Mouse (Mus musculus): ENCODE data around the gene Gm28051. TPM values are rescaled to one million over a fixed set of nuclear protein-coding genes. Genes with fewer than 3 reads are reported as not detected.

The Gm28051 gene
- total RNA-seq, 2 experiments from 2014 or later, result not detected

DNA sequence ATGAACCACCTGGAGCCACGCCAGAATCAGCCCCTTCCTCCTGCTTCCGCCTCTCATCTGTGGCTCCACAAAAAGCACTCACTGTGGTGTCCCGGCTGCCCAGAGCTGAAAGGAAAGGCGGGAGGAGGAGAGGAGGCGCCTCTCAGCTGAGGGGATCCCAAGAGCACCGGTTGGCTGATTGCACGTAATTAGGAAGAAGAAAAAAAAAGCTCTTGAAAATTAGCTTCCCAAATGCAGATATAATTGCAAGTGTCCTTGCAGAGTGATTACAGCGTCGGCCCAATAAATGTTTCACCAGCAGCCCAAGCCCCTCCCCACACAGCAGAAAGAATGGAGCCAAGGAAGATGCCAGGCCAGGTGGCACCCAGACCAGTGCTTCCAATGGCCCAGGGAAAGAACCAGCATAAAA lies 72.0 kb downstream of the Gm28051 start:
- DNase-seq, result no peak

GRCm38 (mm10) chr12:102684720-102685386 lies 72.7 kb downstream of the Gm28051 start:
- DNase-seq, result no peak

DNA sequence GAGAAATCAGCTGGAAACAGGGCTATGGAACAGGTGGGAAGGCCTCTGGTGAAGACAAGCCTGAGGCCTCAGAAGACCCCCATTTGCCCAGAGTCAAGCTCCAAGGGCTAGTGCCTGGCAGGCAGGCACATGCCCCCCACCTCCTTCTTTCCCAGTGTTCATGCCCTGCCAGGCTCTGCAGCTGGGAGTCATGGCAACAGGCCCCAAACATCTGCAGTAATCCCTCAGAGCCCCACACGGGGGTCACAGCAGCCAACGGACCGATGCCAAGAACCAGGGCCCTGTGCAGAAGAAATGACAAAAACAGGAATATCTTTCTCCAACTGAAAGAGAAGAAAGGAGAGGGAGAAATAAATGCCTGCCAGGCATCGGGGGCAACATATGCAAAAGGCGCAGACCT lies 73.6 kb downstream of the Gm28051 start:
- no peak for DNase-seq

GRCm38 (mm10) chr12:102683438-102683837 lies 74.1 kb downstream of the Gm28051 start:
- no peak for DNase-seq

- peak; percentile 63 for DNase-seq
Observed at GRCm38 (mm10) chr12:102682722-102683299, 74.8 kb downstream of the Gm28051 start.

DNA sequence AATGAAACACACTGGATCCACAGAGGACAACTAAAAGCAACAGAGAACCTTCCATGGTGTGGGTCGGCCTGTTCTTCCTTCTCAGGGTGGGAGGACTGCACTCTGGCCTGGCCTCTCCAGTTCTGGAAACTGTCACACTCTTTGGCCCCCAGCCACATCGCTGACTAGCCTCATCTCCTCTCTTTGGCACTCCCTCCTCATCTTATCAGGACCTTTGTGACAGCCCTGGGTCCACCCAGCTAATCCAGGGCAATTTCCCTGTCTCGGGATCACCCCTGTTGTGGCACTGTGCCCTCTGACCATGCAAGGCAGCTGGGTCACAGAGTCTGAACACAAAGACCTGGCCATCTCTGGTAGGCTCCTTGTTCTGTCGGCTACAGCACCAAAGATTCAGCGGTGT lies 75.5 kb downstream of the Gm28051 start:
- DNase-seq, result peak; percentile 78

DNA sequence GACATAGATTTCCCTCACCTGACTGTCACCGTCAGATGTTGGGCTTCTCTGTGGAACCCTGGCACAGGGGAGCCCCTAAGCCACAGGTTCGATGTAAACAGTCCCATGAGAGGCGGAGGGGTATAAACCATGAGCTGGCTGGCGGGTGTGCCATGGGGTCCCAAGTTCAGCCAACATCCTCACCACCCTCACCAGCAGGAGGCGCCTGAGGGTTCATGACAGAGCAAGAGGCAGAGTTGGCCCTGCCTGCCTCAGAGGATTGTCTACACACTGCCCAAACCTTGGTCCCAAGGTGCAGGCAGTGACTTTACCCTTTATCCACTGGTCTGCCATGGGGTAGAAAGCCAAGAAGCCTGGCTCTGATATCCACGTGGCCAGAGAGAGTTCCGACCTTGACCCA lies 76.0 kb downstream of the Gm28051 start:
- DNase-seq, result peak; percentile 67

- DNase-seq, result peak; percentile 59
Observed at GRCm38 (mm10) chr12:102678820-102679219, 78.7 kb downstream of the Gm28051 start.

GRCm38 (mm10) chr12:102677089-102677488 lies 80.5 kb downstream of the Gm28051 start:
- DNase-seq, result no peak

DNA sequence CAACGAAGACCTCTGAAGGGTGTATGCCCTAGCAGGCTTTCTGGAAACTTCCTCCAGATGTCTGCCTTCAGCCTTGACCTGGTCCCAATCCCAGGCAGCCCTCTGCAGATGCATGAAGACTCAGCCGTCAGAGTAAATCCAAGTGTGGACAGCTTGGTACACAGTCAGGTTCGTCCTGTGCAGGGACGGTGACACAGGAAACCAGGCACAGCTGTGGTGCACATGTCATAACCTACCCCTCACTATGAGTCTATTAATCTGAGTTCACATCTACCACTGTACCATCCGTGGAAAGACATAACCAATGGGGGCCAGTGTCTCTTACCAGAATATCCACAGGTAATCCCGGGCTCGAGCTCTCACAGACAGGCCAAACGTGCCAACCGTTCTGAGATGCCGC lies 83.0 kb downstream of the Gm28051 start:
- DNase-seq, result no peak

DNA sequence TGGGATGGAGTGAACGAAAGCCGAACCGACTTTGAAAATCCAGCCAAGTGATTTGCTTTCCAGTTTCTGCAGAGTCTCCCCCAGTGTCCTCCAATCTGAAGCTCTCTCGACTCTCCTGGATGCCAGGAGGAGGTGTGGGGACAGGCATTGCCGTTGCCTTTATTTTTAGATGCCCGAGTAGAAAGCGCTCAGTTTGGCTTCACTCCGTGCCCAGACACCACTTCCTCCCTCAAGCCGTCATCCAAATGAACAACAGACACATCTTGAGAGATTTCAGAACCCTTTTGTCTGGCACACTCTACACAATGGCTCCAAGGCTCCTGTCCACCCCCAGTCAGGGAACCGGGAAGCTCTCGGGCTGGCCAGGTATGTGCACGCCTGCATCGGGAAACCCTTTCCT lies 83.4 kb downstream of the Gm28051 start:
- no peak for DNase-seq

GRCm38 (mm10) chr12:102672857-102673839 lies 84.4 kb downstream of the Gm28051 start:
- DNase-seq, result no peak

GRCm38 (mm10) chr12:102672176-102672575 lies 85.4 kb downstream of the Gm28051 start:
- DNase-seq, result no peak

DNA sequence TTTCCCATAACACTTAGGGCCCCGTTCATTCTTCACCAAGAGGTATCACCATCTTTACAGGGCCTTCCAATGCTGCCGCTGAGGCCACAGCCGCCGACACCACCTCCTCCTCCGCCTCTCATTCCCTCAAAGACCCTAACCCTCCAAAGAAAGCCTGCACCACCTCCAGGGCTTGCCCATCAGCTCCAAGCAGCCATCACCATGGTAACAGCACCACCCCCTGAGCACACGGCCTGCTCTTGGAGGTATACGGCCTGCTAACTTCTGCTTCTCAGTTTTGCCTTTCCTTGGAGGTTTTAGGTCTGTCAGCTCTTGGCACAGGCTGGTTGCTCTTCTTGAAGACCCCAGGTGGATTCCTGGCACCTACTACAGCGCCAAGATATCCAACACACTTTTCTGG lies 86.7 kb downstream of the Gm28051 start:
- no peak for DNase-seq

Small RNA genes within 50 kb of the gene (microRNA-seq; reads per million reads assigned to microRNA genes)
- 1.8 reads per million for gene Mir1936

Other genes with a start within 250 kb of the Gm28051 start
- gene Chga, start 202.8 kb downstream of the Gm28051 start, total RNA-seq (2021), result 1,000 to 10,000 TPM; 1,052 to 1,140 TPM
- gene Itpk1, start 52.8 kb downstream of the Gm28051 start, total RNA-seq (2021), result 10 to 100 TPM; 98.3 to 99.2 TPM
- 1 to 10 TPM; 6.4 to 9.2 TPM for gene Moap1, start 14.1 kb downstream of the Gm28051 start, total RNA-seq (2021)
- 1 to 10 TPM; 4.6 to 5.1 TPM for gene Tmem251, start 14.0 kb downstream of the Gm28051 start, total RNA-seq (2021)
- 10 to 100 TPM; 12.7 to 12.9 TPM for gene Gon7, start within 50 bp of the Gm28051 start, total RNA-seq (2021)
- gene Ubr7, start 202 bp upstream of the Gm28051 start, total RNA-seq (2021), result 10 to 100 TPM; 34.1 to 37.0 TPM
- gene Gm20604, start 907 bp upstream of the Gm28051 start, total RNA-seq (2021), result 1 to 10 TPM; 6.5 to 6.6 TPM
- 10 to 100 TPM; 37.9 to 43.9 TPM for gene Btbd7, start 120.7 kb upstream of the Gm28051 start, total RNA-seq (2021)
- not detected for gene Cox8c, start 141.6 kb upstream of the Gm28051 start, total RNA-seq (2021)
- 1 to 10 TPM; 3.0 to 6.2 TPM for gene Unc79, start 191.1 kb upstream of the Gm28051 start, total RNA-seq (2021)

All from adrenal gland, postnatal 10 days (tissue).